Mouse (Mus musculus): ENCODE measurements around the gene Irx6. TPM values are rescaled to one million over a fixed set of nuclear protein-coding genes. Genes with fewer than 3 reads are reported as not detected.

The Irx6 gene
- 0.05 TPM in 1 of 2 replicates, not detected in the other for polyA plus RNA-seq (2016; fragmentation: Nextera tagmentation; extraction: Ambion mirVana)

- peak within 1 kb of the TSS; percentile 21; the same call in 1 of the 2 replicates for H3K4me3 ChIP-seq
- H3K4me2 ChIP-seq = peak within 1 kb of the TSS; percentile 57
- 3% methylated on average over 57 of the region's 62 CpGs for WGBS (ENCODE audit: insufficient replicate concordance)
- H3K9me3 ChIP-seq (replicated peaks) = no peaks in the 10 kb centered on the region
- no peaks in the 10 kb centered on the region for H3K36me3 ChIP-seq
- H3K4me1 ChIP-seq = no peaks in the 10 kb centered on the region
- H3K9ac ChIP-seq = no peak within 1 kb of the TSS
- H3K27ac ChIP-seq = no peak within 1 kb of the TSS
- ATAC-seq = no peak
- peaks cover 89% of the 10 kb centered on the region for H3K27me3 ChIP-seq (replicated peaks)
Measured at GRCm38 (mm10) chr8:92674244-92675128, at the start of gene Irx6. TSS of gene Irx6 (plus strand) at chr8:92674288.

GRCm38 (mm10) chr8:92628711-92629650 lies 45.1 kb upstream of the Irx6 start:
- H3K4me2 ChIP-seq = no peak overlapping the region
- H3K9me3 ChIP-seq (replicated peaks) = 0 out of 2 replicates have a peak, but pooled peaks cover 3% of the 10 kb centered on the region
- no peak overlapping the region for H3K4me3 ChIP-seq
- no peaks in the 10 kb centered on the region for H3K27me3 ChIP-seq (replicated peaks)
- WGBS (ENCODE audit: insufficient replicate concordance) = 63% methylated on average over 14 of the region's 14 CpGs
- H3K36me3 ChIP-seq = no peaks in the 10 kb centered on the region
- H3K9ac ChIP-seq = no peak overlapping the region
- no peak for ATAC-seq
- no peaks in the 10 kb centered on the region for H3K4me1 ChIP-seq
- no peak overlapping the region for H3K27ac ChIP-seq

GRCm38 (mm10) chr8:92633199-92633598 lies 40.9 kb upstream of the Irx6 start:
- Histone ChIP-seq H3K4me3 (no peak overlapping the region), H3K9ac (no peak overlapping the region), H3K9me3 (replicated peaks) (0 out of 2 replicates have a peak, but pooled peaks cover 3% of the 10 kb centered on the region), H3K4me2 (no peak overlapping the region), H3K36me3 (no peaks in the 10 kb centered on the region), H3K27ac (no peak overlapping the region), H3K4me1 (no peaks in the 10 kb centered on the region), H3K27me3 (replicated peaks) (no peaks in the 10 kb centered on the region)
- ATAC-seq = no peak
- 80% methylated on average over 5 of the region's 5 CpGs for WGBS (ENCODE audit: insufficient replicate concordance)

- no peak overlapping the region for H3K4me2 ChIP-seq
- WGBS (ENCODE audit: insufficient replicate concordance) = 69% methylated on average over 8 of the region's 8 CpGs
- ATAC-seq = no peak
- no peak overlapping the region for H3K9ac ChIP-seq
- H3K27me3 ChIP-seq (replicated peaks) = no peaks in the 10 kb centered on the region
- H3K36me3 ChIP-seq = no peaks in the 10 kb centered on the region
- H3K4me1 ChIP-seq = no peaks in the 10 kb centered on the region
- H3K9me3 ChIP-seq (replicated peaks) = no peaks in the 10 kb centered on the region
- no peak overlapping the region for H3K4me3 ChIP-seq
- no peak overlapping the region for H3K27ac ChIP-seq
Measured at GRCm38 (mm10) chr8:92640820-92641219, 33.3 kb upstream of the Irx6 start.

DNA sequence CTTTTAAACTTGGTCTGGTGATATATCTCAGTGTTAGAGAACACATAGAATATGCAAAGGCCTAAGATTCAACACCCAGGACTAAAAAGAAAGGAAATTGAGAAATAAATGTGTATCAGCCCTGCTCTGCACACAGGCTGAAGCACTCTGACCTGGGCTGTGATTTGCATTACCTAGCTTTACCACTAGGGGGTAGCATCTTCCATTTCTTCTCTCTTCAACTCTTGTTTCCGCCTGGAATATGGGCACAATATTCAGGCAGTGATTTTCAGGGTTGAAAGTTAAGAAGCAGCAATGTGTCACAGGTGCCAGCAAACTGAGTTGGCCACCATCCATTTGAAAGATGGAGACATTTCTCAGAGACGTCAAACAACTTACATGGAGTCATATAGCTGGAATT lies 27.5 kb upstream of the Irx6 start:
- H3K27me3 ChIP-seq (replicated peaks) = no peaks in the 10 kb centered on the region

DNA sequence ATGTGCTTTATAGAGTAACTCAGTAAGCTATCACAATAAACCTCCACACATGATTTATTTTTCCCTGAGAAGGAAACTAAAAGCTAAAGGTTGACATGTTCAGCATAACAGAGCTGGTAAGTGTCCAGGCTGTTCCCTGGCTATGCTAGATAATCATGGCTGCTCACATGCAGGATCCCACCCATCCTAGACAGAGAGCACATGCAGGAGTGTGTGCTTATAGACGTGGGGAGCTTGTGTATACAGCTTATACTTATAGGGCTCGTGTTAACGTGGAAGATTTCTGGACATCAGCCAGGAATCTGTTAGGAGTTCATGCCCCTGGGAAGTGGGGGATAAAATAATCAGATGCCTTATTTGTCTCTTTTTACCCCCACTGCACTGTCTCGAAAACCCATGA lies 9.9 kb upstream of the Irx6 start:
- Histone ChIP-seq H3K9ac (no peak overlapping the region), H3K27ac (no peak overlapping the region), H3K27me3 (replicated peaks) (peaks cover 5% of the 10 kb centered on the region; the same call in 1 of the 2 replicates), H3K36me3 (no peaks in the 10 kb centered on the region), H3K4me2 (no peak overlapping the region), H3K4me3 (no peak overlapping the region), H3K9me3 (replicated peaks) (no peaks in the 10 kb centered on the region), H3K4me1 (no peaks in the 10 kb centered on the region)
- WGBS (ENCODE audit: insufficient replicate concordance) = 55% methylated on average over 4 of the region's 4 CpGs
- ATAC-seq = no peak

More for the DNA sequence above, 27.5 kb upstream of the Irx6 start:
- no peak overlapping the region for H3K4me2 ChIP-seq
- H3K27ac ChIP-seq = no peak overlapping the region
- H3K4me1 ChIP-seq = no peaks in the 10 kb centered on the region
- H3K36me3 ChIP-seq = no peaks in the 10 kb centered on the region
- no peak overlapping the region for H3K4me3 ChIP-seq
- H3K9ac ChIP-seq = no peak overlapping the region
- ATAC-seq = no peak
- 41% methylated on average over 2 of the region's 2 CpGs for WGBS (ENCODE audit: insufficient replicate concordance)
- H3K9me3 ChIP-seq (replicated peaks) = no peaks in the 10 kb centered on the region

GRCm38 (mm10) chr8:92670236-92670635 lies 3.9 kb upstream of the Irx6 start:
- H3K36me3 ChIP-seq = no peaks in the 10 kb centered on the region
- no peaks in the 10 kb centered on the region for H3K9me3 ChIP-seq (replicated peaks)
- H3K27ac ChIP-seq = no peak overlapping the region
- H3K9ac ChIP-seq = no peak overlapping the region
- H3K4me3 ChIP-seq = no peak overlapping the region
- peaks cover 51% of the 10 kb centered on the region for H3K27me3 ChIP-seq (replicated peaks)
- no peaks in the 10 kb centered on the region for H3K4me1 ChIP-seq
- ATAC-seq = no peak
- WGBS (ENCODE audit: insufficient replicate concordance) = 66% methylated on average over 11 of the region's 11 CpGs
- no peak overlapping the region for H3K4me2 ChIP-seq

DNA sequence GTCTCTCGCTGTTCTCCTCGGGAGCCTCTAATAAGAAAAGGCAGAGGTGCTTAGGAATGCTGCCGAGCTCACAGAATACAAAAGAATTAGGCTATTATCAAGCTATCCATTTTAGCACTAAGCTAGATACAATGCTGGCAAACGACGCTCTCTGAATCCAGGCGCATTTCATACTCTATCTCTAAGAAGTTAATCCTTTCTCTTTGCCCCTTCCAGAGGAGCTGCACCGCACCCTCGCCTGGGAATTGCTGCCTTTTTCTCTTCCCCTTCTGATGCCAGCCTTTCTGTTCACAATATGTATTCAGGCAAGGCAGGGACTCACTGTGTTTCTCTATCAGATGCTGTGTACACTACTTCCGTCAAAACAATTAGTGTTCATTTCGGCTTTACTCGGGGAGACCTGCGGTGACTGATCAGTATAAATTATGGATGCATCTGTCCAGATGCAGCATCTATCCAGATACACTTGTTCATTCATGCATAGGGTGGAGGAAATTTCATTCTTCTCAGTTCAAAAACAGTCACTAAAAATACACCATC lies 3.4 kb upstream of the Irx6 start:
- Histone ChIP-seq H3K9me3 (replicated peaks) (no peaks in the 10 kb centered on the region), H3K27ac (no peak overlapping the region), H3K27me3 (replicated peaks) (peaks cover 56% of the 10 kb centered on the region), H3K36me3 (no peaks in the 10 kb centered on the region), H3K9ac (no peak overlapping the region), H3K4me1 (no peaks in the 10 kb centered on the region), H3K4me2 (no peak overlapping the region), H3K4me3 (no peak overlapping the region)
- no peak for ATAC-seq
- 62% methylated on average over 12 of the region's 12 CpGs for WGBS (ENCODE audit: insufficient replicate concordance)

GRCm38 (mm10) chr8:92671892-92672291 lies 2.2 kb upstream of the Irx6 start:
- 73% methylated on average over 4 of the region's 4 CpGs for WGBS (ENCODE audit: insufficient replicate concordance)

GRCm38 (mm10) chr8:92673101-92673500 lies 987 bp upstream of the Irx6 start:
- Histone ChIP-seq H3K4me3 (no peak overlapping the region), H3K27ac (no peak overlapping the region), H3K36me3 (no peaks in the 10 kb centered on the region), H3K4me2 (peak overlapping the region; percentile 57), H3K4me1 (no peaks in the 10 kb centered on the region), H3K27me3 (replicated peaks) (peaks cover 75% of the 10 kb centered on the region), H3K9ac (no peak overlapping the region), H3K9me3 (replicated peaks) (no peaks in the 10 kb centered on the region)
- no peak for ATAC-seq
- WGBS (ENCODE audit: insufficient replicate concordance) = 9% methylated on average over 11 of the region's 11 CpGs

More at GRCm38 (mm10) chr8:92671892-92672291, 2.2 kb upstream of the Irx6 start:
- Histone ChIP-seq H3K9me3 (replicated peaks) (no peaks in the 10 kb centered on the region), H3K27ac (no peak overlapping the region), H3K9ac (no peak overlapping the region), H3K4me3 (no peak overlapping the region), H3K4me1 (no peaks in the 10 kb centered on the region), H3K4me2 (no peak overlapping the region), H3K36me3 (no peaks in the 10 kb centered on the region), H3K27me3 (replicated peaks) (peaks cover 63% of the 10 kb centered on the region)
- ATAC-seq = no peak

DNA sequence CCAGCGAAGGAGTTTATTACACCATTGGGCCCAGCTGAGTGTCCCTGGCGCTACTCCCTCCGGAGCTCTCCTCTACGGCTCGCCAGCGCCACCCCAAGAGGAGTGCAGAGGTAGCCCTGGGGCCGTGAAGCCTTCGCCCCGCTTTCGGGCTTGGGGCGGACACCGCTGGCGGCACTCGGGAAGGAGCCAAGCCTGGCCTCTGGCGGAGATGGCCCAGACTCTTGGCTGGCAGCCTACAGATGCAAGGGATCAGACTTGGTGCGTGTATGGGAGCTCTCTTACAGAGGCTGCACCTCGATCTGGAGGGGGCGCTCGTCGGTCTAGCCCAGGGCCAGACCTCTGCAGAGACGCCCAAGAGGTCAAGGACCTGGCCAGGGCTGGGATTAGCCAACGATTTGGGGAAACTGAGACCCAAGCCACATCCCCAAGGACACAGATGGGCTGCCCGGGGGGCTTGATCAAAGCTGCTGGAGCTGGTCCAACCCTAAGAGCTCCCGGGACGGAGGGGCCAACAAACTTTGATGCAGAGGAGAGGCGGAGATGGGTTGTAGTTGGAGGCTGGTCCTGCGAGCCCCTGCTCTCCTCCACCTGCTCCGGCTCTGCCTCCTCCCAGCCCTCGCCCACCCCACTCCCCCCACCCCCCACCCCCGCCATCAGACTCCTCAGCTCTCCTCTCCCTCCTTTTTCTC lies 389 bp upstream of the Irx6 start:
- Histone ChIP-seq H3K9me3 (replicated peaks) (no peaks in the 10 kb centered on the region), H3K27me3 (replicated peaks) (peaks cover 81% of the 10 kb centered on the region), H3K9ac (no peak overlapping the region)

More for the DNA sequence above, 389 bp upstream of the Irx6 start:
- H3K4me3 ChIP-seq = peak overlapping the region; percentile 21; the same call in 1 of the 2 replicates
- 1% methylated on average over 25 of the region's 30 CpGs for WGBS (ENCODE audit: insufficient replicate concordance)
- H3K4me2 ChIP-seq = peak overlapping the region; percentile 57
- H3K27ac ChIP-seq = no peak overlapping the region
- H3K36me3 ChIP-seq = no peaks in the 10 kb centered on the region
- H3K4me1 ChIP-seq = no peaks in the 10 kb centered on the region
- 0 out of 2 replicates have a peak, but pooled peaks have one; percentile 30 for ATAC-seq

Measured in liver, embryonic 12.5 days (tissue).